Mouse (Mus musculus) neural tube, embryonic 11.5 days (tissue): ENCODE results near the gene Gm20605. TPM values are rescaled to one million over a fixed set of nuclear protein-coding genes. Genes with fewer than 3 reads are reported as not detected.

Experiments used
- ATAC-seq: fragments of 200-750 bp; cut with Nextera tagmentation; 2 replicates; pipeline ENCODE4 v1.8.0; 2017; ENCODE audit warnings: moderate number of reproducible peaks, mild to moderate bottlenecking, moderate TSS enrichment, moderate library complexity; ENCODE audit not compliant: insufficient read depth, low FRiP score, low TSS enrichment
- DNase-seq: peaks from one replicate; pipeline ENCODE4 v3.0.0-alpha.2; 2015; ENCODE audit warnings: low spot score
- H3K27ac ChIP-seq: fragments of 300-500 bp; sonication (generic); 2 replicates; pipeline ENCODE4 v1.5.1; 2014; ENCODE audit warnings: low read depth, mild to moderate bottlenecking, low read length
- H3K27me3 ChIP-seq: fragments of 300-500 bp; sonication (generic); 2 replicates; pipeline ENCODE4 v1.6.1; 2014; ENCODE audit warnings: mild to moderate bottlenecking, low read length, mixed read lengths; ENCODE audit not compliant: control insufficient read depth, insufficient read depth
- H3K36me3 ChIP-seq: fragments of 300-500 bp; sonication (generic); 2 replicates; pipeline ENCODE4 v1.6.1; 2014; ENCODE audit warnings: mild to moderate bottlenecking, low read length, moderate library complexity, mixed read lengths; ENCODE audit not compliant: control insufficient read depth, insufficient read depth
- H3K4me1 ChIP-seq: fragments of 300-500 bp; sonication (generic); 2 replicates; pipeline ENCODE4 v1.6.1; 2014; ENCODE audit warnings: low read length, mixed read lengths; ENCODE audit not compliant: control insufficient read depth, insufficient read depth
- H3K4me2 ChIP-seq: fragments of 300-500 bp; sonication (generic); 2 replicates; pipeline ENCODE4 v1.6.1; 2014; ENCODE audit warnings: low read depth, mild to moderate bottlenecking, moderate library complexity
- H3K4me3 ChIP-seq: fragments of 300-500 bp; sonication (generic); 2 replicates; pipeline ENCODE4 v1.5.1; 2014; ENCODE audit warnings: low read depth, low read length
- H3K9ac ChIP-seq: fragments of 300-500 bp; sonication (generic); 2 replicates; pipeline ENCODE4 v1.6.1; 2014; ENCODE audit warnings: mild to moderate bottlenecking, low read length
- H3K9me3 ChIP-seq: fragments of 300-500 bp; sonication (generic); 2 replicates; pipeline ENCODE4 v1.6.1; 2016; ENCODE audit warnings: low read length; ENCODE audit not compliant: control insufficient read depth
- WGBS: fragments of 180-500 bp; shearing (Covaris S2); extraction: QIAGEN DNeasy Blood & Tissue Kit; methylation state at CpG from one replicate; pipeline ENCODE4 v1.1.7; 2014; 5-methylcytosine and 5-hydroxymethylcytosine counted together
- polyA plus RNA-seq: library from polyadenylated mRNA; unstranded; fragments of >200 nt; fragmentation: Nextera tagmentation; extraction: Ambion mirVana; gene quantifications from 2 replicates; pipeline ENCODE4 v1.2.1, GENCODE M21; 2014

Gm20605 gene
- polyA plus RNA-seq, 1 experiment from 2014 or later = 8.2 TPM

GRCm38 (mm10) chr5:137639472-137639871 is 10.5 kb downstream of the Gm20605 start:
- peaks cover 19% of the 10 kb centered on the region for H3K36me3 ChIP-seq
- no peaks in the 10 kb centered on the region for H3K4me1 ChIP-seq
- no peak for ATAC-seq

GRCm38 (mm10) chr5:137641054-137641453 is 12.1 kb downstream of the Gm20605 start, which contains the start of gene Sap25:
TSS of gene Sap25 (plus strand) at chr5:137641334.
- H3K27me3 ChIP-seq = peaks cover 28% of the 10 kb centered on the region
- H3K27ac ChIP-seq = no peak within 1 kb of the TSS
- DNase-seq (no peak), ATAC-seq (no peak)
- no peak within 1 kb of the TSS for H3K9ac ChIP-seq
- H3K4me2 ChIP-seq = no peak within 1 kb of the TSS
- H3K36me3 ChIP-seq = peaks cover 19% of the 10 kb centered on the region
- H3K9me3 ChIP-seq = no peaks in the 10 kb centered on the region
- H3K4me3 ChIP-seq = no peak within 1 kb of the TSS
- WGBS = 89% methylated on average over 19 of the region's 19 CpGs
- H3K4me1 ChIP-seq = no peaks in the 10 kb centered on the region

More at GRCm38 (mm10) chr5:137639472-137639871, 10.5 kb downstream of the Gm20605 start:
- peaks cover 13% of the 10 kb centered on the region for H3K27me3 ChIP-seq
- H3K4me2 ChIP-seq = no peak overlapping the region
- no peak overlapping the region for H3K4me3 ChIP-seq
- no peak for DNase-seq
- no peak overlapping the region for H3K27ac ChIP-seq
- 82% methylated on average over 7 of the region's 7 CpGs for whole genome bisulfite sequencing
- no peaks in the 10 kb centered on the region for H3K9me3 ChIP-seq
- H3K9ac ChIP-seq = no peak overlapping the region; the same call in 1 of the 2 replicates

GRCm38 (mm10) chr5:137642886-137643285 is 13.9 kb downstream of the Gm20605 start:
- H3K36me3 ChIP-seq = peaks cover 13% of the 10 kb centered on the region
- DNase-seq = no peak
- H3K4me3 ChIP-seq = no peak overlapping the region
- no peak for ATAC-seq
- no peaks in the 10 kb centered on the region for H3K4me1 ChIP-seq
- no peak overlapping the region for H3K9ac ChIP-seq
- H3K9me3 ChIP-seq = no peaks in the 10 kb centered on the region
- 64% methylated on average over 4 of the region's 4 CpGs for WGBS
- no peak overlapping the region for H3K4me2 ChIP-seq
- no peak overlapping the region for H3K27ac ChIP-seq
- H3K27me3 ChIP-seq = peaks cover 28% of the 10 kb centered on the region

- no peak overlapping the region for H3K4me3 ChIP-seq
- no peaks in the 10 kb centered on the region for H3K4me1 ChIP-seq
- H3K36me3 ChIP-seq = peaks cover 10% of the 10 kb centered on the region
- H3K4me2 ChIP-seq = no peak overlapping the region
- H3K9ac ChIP-seq = no peak overlapping the region
- ATAC-seq (no peak), DNase-seq (no peak)
- H3K27ac ChIP-seq = no peak overlapping the region
- WGBS = 40% methylated on average over 19 of the region's 19 CpGs
- no peaks in the 10 kb centered on the region for H3K9me3 ChIP-seq
- H3K27me3 ChIP-seq = peaks cover 28% of the 10 kb centered on the region
These were observed 15.5 kb downstream of the Gm20605 start for GRCm38 (mm10) chr5:137644484-137644883.

GRCm38 (mm10) chr5:137645091-137645651 is 16.2 kb downstream of the Gm20605 start:
- Histone ChIP-seq H3K27me3 (peaks cover 28% of the 10 kb centered on the region), H3K9ac (no peak overlapping the region), H3K4me3 (peak overlapping the region; percentile 23), H3K4me2 (peak overlapping the region; percentile 35), H3K27ac (no peak overlapping the region), H3K9me3 (no peaks in the 10 kb centered on the region), H3K4me1 (no peaks in the 10 kb centered on the region), H3K36me3 (peaks cover 6% of the 10 kb centered on the region)
- no peak for ATAC-seq
- WGBS = 2% methylated on average over 44 of the region's 44 CpGs
- DNase-seq = no peak

GRCm38 (mm10) chr5:137645652-137646091 is 16.7 kb downstream of the Gm20605 start, which contains the start of gene Irs3:
TSS of gene Irs3 (minus strand) at chr5:137645714.
- Histone ChIP-seq H3K4me1 (no peaks in the 10 kb centered on the region), H3K27ac (no peak within 1 kb of the TSS), H3K9ac (no peak within 1 kb of the TSS), H3K27me3 (peaks cover 28% of the 10 kb centered on the region), H3K4me2 (peak within 1 kb of the TSS; percentile 35), H3K36me3 (peaks cover 6% of the 10 kb centered on the region), H3K4me3 (peak within 1 kb of the TSS; percentile 23), H3K9me3 (no peaks in the 10 kb centered on the region)
- DNase-seq (no peak), ATAC-seq (no peak)
- 7% methylated on average over 11 of the region's 11 CpGs for WGBS

- Histone ChIP-seq H3K27ac (no peak overlapping the region), H3K9ac (no peak overlapping the region), H3K4me2 (no peak overlapping the region), H3K9me3 (no peaks in the 10 kb centered on the region), H3K27me3 (peaks cover 28% of the 10 kb centered on the region), H3K36me3 (no peaks in the 10 kb centered on the region; the same call in 1 of the 2 replicates), H3K4me1 (no peaks in the 10 kb centered on the region), H3K4me3 (no peak overlapping the region)
- 63% methylated on average over 9 of the region's 9 CpGs for whole genome bisulfite sequencing
- DNase-seq (no peak), ATAC-seq (no peak)
These were observed 19.0 kb downstream of the Gm20605 start for GRCm38 (mm10) chr5:137647827-137648601.

GRCm38 (mm10) chr5:137649251-137649650 is 20.3 kb downstream of the Gm20605 start:
- WGBS = 52% methylated on average over 4 of the region's 4 CpGs
- ATAC-seq (no peak), DNase-seq (no peak)
- Histone ChIP-seq H3K9ac (no peak overlapping the region), H3K4me2 (no peak overlapping the region), H3K36me3 (no peaks in the 10 kb centered on the region; the same call in 1 of the 2 replicates), H3K27me3 (peaks cover 18% of the 10 kb centered on the region), H3K9me3 (no peaks in the 10 kb centered on the region), H3K27ac (no peak overlapping the region), H3K4me3 (no peak overlapping the region), H3K4me1 (no peaks in the 10 kb centered on the region)
